Mouse (Mus musculus): ENCODE data around the gene Itgae. TPM values are rescaled to one million over a fixed set of nuclear protein-coding genes. Genes with fewer than 3 reads are reported as not detected.

Itgae gene
- polyA plus RNA-seq, 1 experiment from 2014 or later: 0.24 TPM

- H3K4me1 ChIP-seq (ENCODE audit: insufficient read depth, low read length): no peaks in the 10 kb centered on the region
- no peaks in the 10 kb centered on the region for H3K27me3 ChIP-seq (ENCODE audit: insufficient read depth, low read length)
- 87% methylated on average over 3 of the region's 3 CpGs for WGBS
- H3K4me3 ChIP-seq (ENCODE audit: low read length): no peak overlapping the region
- H3K27ac ChIP-seq (ENCODE audit: low read length): no peak overlapping the region
- ATAC-seq (ENCODE audit: low FRiP score, low TSS enrichment): no peak
- no peak overlapping the region for H3K9ac ChIP-seq (replicated peaks; ENCODE audit: low read length)
- peaks cover 62% of the 10 kb centered on the region for H3K36me3 ChIP-seq (ENCODE audit: insufficient read depth, low read length)
- H3K4me2 ChIP-seq (replicated peaks; ENCODE audit: low read depth, low read length): no peak overlapping the region
- H3K9me3 ChIP-seq (ENCODE audit: low read length): no peaks in the 10 kb centered on the region
Observed at GRCm38 (mm10) chr11:73071839-73072238, 18.5 kb upstream of the Itgae start.

GRCm38 (mm10) chr11:73076295-73076694 is 14.1 kb upstream of the Itgae start:
- no peak overlapping the region for H3K27ac ChIP-seq (ENCODE audit: low read length)
- no peak overlapping the region for H3K4me2 ChIP-seq (replicated peaks; ENCODE audit: low read depth, low read length)
- peaks cover 67% of the 10 kb centered on the region for H3K36me3 ChIP-seq (ENCODE audit: insufficient read depth, low read length)
- ATAC-seq (ENCODE audit: low FRiP score, low TSS enrichment): no peak
- 94% methylated on average over 4 of the region's 4 CpGs for WGBS
- no peaks in the 10 kb centered on the region for H3K4me1 ChIP-seq (ENCODE audit: insufficient read depth, low read length)
- no peaks in the 10 kb centered on the region for H3K9me3 ChIP-seq (ENCODE audit: low read length)
- H3K9ac ChIP-seq (replicated peaks; ENCODE audit: low read length): no peak overlapping the region
- no peak overlapping the region for H3K4me3 ChIP-seq (ENCODE audit: low read length)
- H3K27me3 ChIP-seq (ENCODE audit: insufficient read depth, low read length): no peaks in the 10 kb centered on the region

- no peak for ATAC-seq (ENCODE audit: low FRiP score, low TSS enrichment)
- Histone ChIP-seq H3K9me3 (ENCODE audit: low read length) (no peaks in the 10 kb centered on the region), H3K36me3 (ENCODE audit: insufficient read depth, low read length) (peaks cover 68% of the 10 kb centered on the region), H3K4me2 (replicated peaks; ENCODE audit: low read depth, low read length) (no peak overlapping the region), H3K27me3 (ENCODE audit: insufficient read depth, low read length) (no peaks in the 10 kb centered on the region), H3K4me1 (ENCODE audit: insufficient read depth, low read length) (no peaks in the 10 kb centered on the region), H3K9ac (replicated peaks; ENCODE audit: low read length) (no peak overlapping the region), H3K4me3 (ENCODE audit: low read length) (no peak overlapping the region), H3K27ac (ENCODE audit: low read length) (no peak overlapping the region)
- 77% methylated on average over 4 of the region's 4 CpGs for WGBS
Observed at GRCm38 (mm10) chr11:73076733-73077132, 13.7 kb upstream of the Itgae start.

GRCm38 (mm10) chr11:73077211-73077720 is 13.1 kb upstream of the Itgae start:
- no peak for ATAC-seq (ENCODE audit: low FRiP score, low TSS enrichment)
- no peak overlapping the region for H3K4me3 ChIP-seq (ENCODE audit: low read length)
- no peaks in the 10 kb centered on the region for H3K9me3 ChIP-seq (ENCODE audit: low read length)
- peaks cover 69% of the 10 kb centered on the region for H3K36me3 ChIP-seq (ENCODE audit: insufficient read depth, low read length)
- no peak overlapping the region for H3K4me2 ChIP-seq (replicated peaks; ENCODE audit: low read depth, low read length)
- H3K4me1 ChIP-seq (ENCODE audit: insufficient read depth, low read length): no peaks in the 10 kb centered on the region
- no peaks in the 10 kb centered on the region for H3K27me3 ChIP-seq (ENCODE audit: insufficient read depth, low read length)
- H3K27ac ChIP-seq (ENCODE audit: low read length): no peak overlapping the region
- WGBS: 91% methylated on average over 6 of the region's 6 CpGs
- no peak overlapping the region for H3K9ac ChIP-seq (replicated peaks; ENCODE audit: low read length)

- Histone ChIP-seq H3K9me3 (ENCODE audit: low read length) (no peaks in the 10 kb centered on the region), H3K4me2 (replicated peaks; ENCODE audit: low read depth, low read length) (no peak overlapping the region), H3K27me3 (ENCODE audit: insufficient read depth, low read length) (no peaks in the 10 kb centered on the region), H3K4me1 (ENCODE audit: insufficient read depth, low read length) (no peaks in the 10 kb centered on the region), H3K4me3 (ENCODE audit: low read length) (no peak overlapping the region), H3K9ac (replicated peaks; ENCODE audit: low read length) (no peak overlapping the region), H3K36me3 (ENCODE audit: insufficient read depth, low read length) (peaks cover 63% of the 10 kb centered on the region), H3K27ac (ENCODE audit: low read length) (no peak overlapping the region)
- ATAC-seq (ENCODE audit: low FRiP score, low TSS enrichment): no peak
- 94% methylated on average over 8 of the region's 8 CpGs for WGBS
Observed at GRCm38 (mm10) chr11:73078615-73079014, 11.8 kb upstream of the Itgae start.

GRCm38 (mm10) chr11:73080306-73080705 is 10.1 kb upstream of the Itgae start:
- Histone ChIP-seq H3K27ac (ENCODE audit: low read length) (no peak overlapping the region), H3K4me2 (replicated peaks; ENCODE audit: low read depth, low read length) (no peak overlapping the region), H3K9me3 (ENCODE audit: low read length) (no peaks in the 10 kb centered on the region), H3K4me3 (ENCODE audit: low read length) (no peak overlapping the region), H3K4me1 (ENCODE audit: insufficient read depth, low read length) (peaks cover 10% of the 10 kb centered on the region), H3K9ac (replicated peaks; ENCODE audit: low read length) (no peak overlapping the region), H3K27me3 (ENCODE audit: insufficient read depth, low read length) (no peaks in the 10 kb centered on the region), H3K36me3 (ENCODE audit: insufficient read depth, low read length) (peaks cover 54% of the 10 kb centered on the region)
- ATAC-seq (ENCODE audit: low FRiP score, low TSS enrichment): no peak
- WGBS: 89% methylated on average over 3 of the region's 3 CpGs

- H3K4me2 ChIP-seq (replicated peaks; ENCODE audit: low read depth, low read length): no peak overlapping the region
- H3K36me3 ChIP-seq (ENCODE audit: insufficient read depth, low read length): peaks cover 25% of the 10 kb centered on the region
- no peak overlapping the region for H3K4me3 ChIP-seq (ENCODE audit: low read length)
- peak overlapping the region; percentile 71 for H3K27ac ChIP-seq (ENCODE audit: low read length)
- no peaks in the 10 kb centered on the region for H3K9me3 ChIP-seq (ENCODE audit: low read length)
- WGBS: 68% methylated on average over 6 of the region's 6 CpGs
- ATAC-seq (ENCODE audit: low FRiP score, low TSS enrichment): no peak; the same call in 1 of the 2 replicates
- H3K27me3 ChIP-seq (ENCODE audit: insufficient read depth, low read length): no peaks in the 10 kb centered on the region
- peaks cover 13% of the 10 kb centered on the region for H3K4me1 ChIP-seq (ENCODE audit: insufficient read depth, low read length)
- H3K9ac ChIP-seq (replicated peaks; ENCODE audit: low read length): no peak overlapping the region
Observed at GRCm38 (mm10) chr11:73084303-73084702, 6.1 kb upstream of the Itgae start.

- Histone ChIP-seq H3K27ac (ENCODE audit: low read length) (peak overlapping the region; percentile 71), H3K4me2 (replicated peaks; ENCODE audit: low read depth, low read length) (no peak overlapping the region), H3K27me3 (ENCODE audit: insufficient read depth, low read length) (no peaks in the 10 kb centered on the region)
Observed at GRCm38 (mm10) chr11:73084804-73085231, 5.6 kb upstream of the Itgae start.

GRCm38 (mm10) chr11:73085391-73085790 is 5.0 kb upstream of the Itgae start:
- H3K4me2 ChIP-seq (replicated peaks; ENCODE audit: low read depth, low read length): no peak overlapping the region
- H3K27me3 ChIP-seq (ENCODE audit: insufficient read depth, low read length): no peaks in the 10 kb centered on the region
- 0 out of 2 replicates have a peak overlapping the region, but pooled peaks have one; percentile 8 for H3K9ac ChIP-seq (replicated peaks; ENCODE audit: low read length)
- H3K36me3 ChIP-seq (ENCODE audit: insufficient read depth, low read length): peaks cover 19% of the 10 kb centered on the region
- 58% methylated on average over 7 of the region's 7 CpGs for WGBS
- H3K9me3 ChIP-seq (ENCODE audit: low read length): no peaks in the 10 kb centered on the region
- H3K27ac ChIP-seq (ENCODE audit: low read length): peak overlapping the region; percentile 71
- peaks cover 13% of the 10 kb centered on the region for H3K4me1 ChIP-seq (ENCODE audit: insufficient read depth, low read length)
- ATAC-seq (ENCODE audit: low FRiP score, low TSS enrichment): no peak
- no peak overlapping the region for H3K4me3 ChIP-seq (ENCODE audit: low read length)

More at GRCm38 (mm10) chr11:73084804-73085231, 5.6 kb upstream of the Itgae start:
- WGBS: 54% methylated on average over 10 of the region's 10 CpGs
- no peak overlapping the region for H3K4me3 ChIP-seq (ENCODE audit: low read length)
- H3K9ac ChIP-seq (replicated peaks; ENCODE audit: low read length): 0 out of 2 replicates have a peak overlapping the region, but pooled peaks have one; percentile 8
- ATAC-seq (ENCODE audit: low FRiP score, low TSS enrichment): peak; percentile 75
- H3K4me1 ChIP-seq (ENCODE audit: insufficient read depth, low read length): peaks cover 13% of the 10 kb centered on the region
- peaks cover 21% of the 10 kb centered on the region for H3K36me3 ChIP-seq (ENCODE audit: insufficient read depth, low read length)
- no peaks in the 10 kb centered on the region for H3K9me3 ChIP-seq (ENCODE audit: low read length)

GRCm38 (mm10) chr11:73087700-73088480 is 2.5 kb upstream of the Itgae start:
- 55% methylated on average over 6 of the region's 6 CpGs for WGBS
- H3K4me2 ChIP-seq (replicated peaks; ENCODE audit: low read depth, low read length): no peak overlapping the region
- no peak overlapping the region for H3K27ac ChIP-seq (ENCODE audit: low read length)
- H3K4me3 ChIP-seq (ENCODE audit: low read length): no peak overlapping the region
- ATAC-seq (ENCODE audit: low FRiP score, low TSS enrichment): no peak
- H3K9ac ChIP-seq (replicated peaks; ENCODE audit: low read length): no peak overlapping the region
- H3K4me1 ChIP-seq (ENCODE audit: insufficient read depth, low read length): peaks cover 13% of the 10 kb centered on the region
- no peaks in the 10 kb centered on the region for H3K9me3 ChIP-seq (ENCODE audit: low read length)
- H3K27me3 ChIP-seq (ENCODE audit: insufficient read depth, low read length): no peaks in the 10 kb centered on the region
- H3K36me3 ChIP-seq (ENCODE audit: insufficient read depth, low read length): peaks cover 2% of the 10 kb centered on the region; the same call in 1 of the 2 replicates
